Mouse (Mus musculus): ENCODE data around the gene AW822073. TPM values are rescaled to one million over a fixed set of nuclear protein-coding genes. Genes with fewer than 3 reads are reported as not detected.
"Not testable (repeated sequence)": the region's sequence is repeated elsewhere in the genome, so short reads cannot be mapped to it uniquely, and the experiment has no call there.

The AW822073 gene
- not detected for total RNA-seq (2021)

DNA sequence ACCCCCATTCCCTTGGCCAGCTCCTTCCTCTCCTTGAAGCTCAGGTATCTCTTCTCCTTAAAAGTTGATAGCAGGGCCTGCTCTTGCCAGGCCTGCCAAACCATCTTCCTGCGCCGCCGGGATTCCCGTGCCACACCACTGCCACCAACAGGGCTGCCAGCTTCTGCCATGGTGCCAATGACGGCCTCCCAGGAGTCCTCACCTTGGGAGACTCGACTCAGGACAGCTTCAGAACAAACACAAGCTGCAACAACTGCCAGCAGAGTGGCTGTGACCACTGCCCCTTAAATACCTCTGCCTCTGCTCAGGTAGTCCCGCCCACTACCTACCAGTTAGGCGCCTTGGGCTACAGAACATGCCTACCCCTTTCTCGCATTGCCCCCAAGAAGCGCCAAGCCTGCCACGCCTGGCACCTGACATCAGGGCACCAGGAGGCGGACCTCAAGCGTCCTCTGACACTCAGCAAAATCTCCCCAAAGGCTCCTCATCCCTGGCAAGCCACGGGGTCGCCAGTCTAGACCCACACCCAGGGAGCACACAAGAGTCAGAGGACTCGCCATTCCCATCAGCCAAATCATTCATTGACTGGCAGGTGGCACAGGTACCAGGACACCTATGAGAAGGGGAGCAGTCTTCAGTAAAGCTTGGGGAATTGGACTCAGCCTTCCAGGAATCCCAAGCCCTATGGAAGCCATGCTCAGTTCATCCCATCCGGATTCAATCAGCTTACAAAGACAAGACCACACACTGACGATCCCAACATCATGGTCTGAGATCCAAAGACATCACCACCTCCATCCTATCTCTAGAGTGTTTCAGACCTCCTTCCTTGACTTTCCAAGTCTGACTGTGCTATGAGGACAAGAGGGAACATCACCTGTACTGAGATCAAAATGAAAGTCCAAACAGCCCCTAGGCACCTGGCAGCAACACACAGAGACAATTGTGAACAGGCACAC is at the start of gene AW822073:
AW822073 (minus strand) TSS at position 104 of the 959 bp plus-strand sequence.
- DNase-seq (ENCODE audit: extremely low spot score in 1 of 2, low spot score in 1 of 2) = not testable (repeated sequence)

DNA sequence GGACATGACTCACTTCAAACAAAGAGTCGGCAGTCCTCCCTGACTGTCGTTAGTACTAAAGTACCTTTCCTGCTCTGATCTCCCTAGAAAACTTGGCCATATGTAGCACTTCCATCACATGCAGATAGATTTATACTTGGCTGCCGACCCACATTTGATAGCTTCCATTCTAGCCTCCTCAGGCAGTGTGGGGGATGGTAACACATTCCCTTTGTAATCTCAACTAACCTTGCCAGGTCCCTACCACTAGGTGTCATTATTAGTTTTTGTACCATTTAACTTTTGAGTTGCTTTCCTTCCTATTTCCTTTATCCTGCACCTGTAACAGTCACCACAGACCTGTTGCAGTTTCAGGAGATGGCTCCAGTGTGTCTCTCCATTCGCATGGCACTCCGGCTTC is 33.7 kb upstream of the AW822073 start:
- no peak for DNase-seq (ENCODE audit: extremely low spot score in 1 of 2, low spot score in 1 of 2)

DNA sequence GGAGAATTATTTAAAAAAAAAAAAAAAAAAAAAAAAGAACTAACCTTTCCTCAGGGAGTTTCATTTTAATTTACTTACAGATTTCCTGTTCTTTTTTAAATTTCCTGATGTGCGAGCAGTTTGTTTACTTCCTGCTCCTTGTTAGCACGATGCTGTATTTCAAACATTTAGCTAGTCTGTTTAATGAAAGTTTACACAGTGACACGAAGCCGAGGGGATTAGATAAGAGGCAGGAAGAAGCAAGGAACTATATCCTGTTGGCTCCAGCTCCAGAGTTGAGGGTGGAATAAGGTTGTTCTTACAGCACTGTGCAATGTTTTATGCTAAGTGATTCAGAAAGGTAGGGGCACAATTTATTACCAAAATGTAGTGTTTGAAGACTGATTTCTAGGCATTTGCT is 31.2 kb upstream of the AW822073 start:
- no peak for DNase-seq (ENCODE audit: extremely low spot score in 1 of 2, low spot score in 1 of 2)

DNA sequence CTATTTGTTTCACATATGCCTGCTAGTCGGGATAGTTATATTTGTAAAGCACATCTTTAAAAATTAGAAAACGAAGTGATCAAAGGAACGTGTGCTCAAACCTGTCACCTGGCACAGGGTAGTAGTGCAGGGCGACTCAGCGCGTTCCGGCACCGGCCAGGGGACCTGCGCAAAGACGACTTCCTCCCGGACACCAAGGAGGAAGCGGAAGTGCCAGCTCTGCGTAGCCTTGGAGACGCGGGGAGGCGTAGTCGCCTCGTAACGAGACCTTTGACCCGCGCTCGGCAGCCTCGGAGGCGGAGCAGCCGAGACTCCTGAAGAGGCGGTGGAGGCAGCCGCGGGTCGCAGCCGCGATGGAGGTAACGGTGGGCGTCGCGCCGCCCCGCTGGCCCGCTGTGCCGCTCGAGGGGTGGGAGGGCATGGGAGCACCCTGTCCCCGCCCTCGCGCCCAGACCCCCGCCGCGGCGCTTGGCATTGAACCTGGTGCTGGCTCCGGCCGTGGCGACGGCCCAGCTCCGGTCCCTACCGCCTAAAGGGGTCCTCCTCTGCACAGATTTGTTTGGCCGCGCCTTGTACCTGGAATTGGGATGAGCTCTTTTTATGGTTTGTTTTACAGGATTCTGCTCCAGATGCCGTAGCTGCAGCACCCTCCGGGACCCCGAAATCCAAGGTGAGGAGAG is 30.6 kb upstream of the AW822073 start, which contains the start of gene Gcc2:
Gcc2 (plus strand) TSS at position 285 of the 680 bp plus-strand sequence.
- peak; percentile 82 to 84 for DNase-seq (ENCODE audit: extremely low spot score in 1 of 2, low spot score in 1 of 2)

DNA sequence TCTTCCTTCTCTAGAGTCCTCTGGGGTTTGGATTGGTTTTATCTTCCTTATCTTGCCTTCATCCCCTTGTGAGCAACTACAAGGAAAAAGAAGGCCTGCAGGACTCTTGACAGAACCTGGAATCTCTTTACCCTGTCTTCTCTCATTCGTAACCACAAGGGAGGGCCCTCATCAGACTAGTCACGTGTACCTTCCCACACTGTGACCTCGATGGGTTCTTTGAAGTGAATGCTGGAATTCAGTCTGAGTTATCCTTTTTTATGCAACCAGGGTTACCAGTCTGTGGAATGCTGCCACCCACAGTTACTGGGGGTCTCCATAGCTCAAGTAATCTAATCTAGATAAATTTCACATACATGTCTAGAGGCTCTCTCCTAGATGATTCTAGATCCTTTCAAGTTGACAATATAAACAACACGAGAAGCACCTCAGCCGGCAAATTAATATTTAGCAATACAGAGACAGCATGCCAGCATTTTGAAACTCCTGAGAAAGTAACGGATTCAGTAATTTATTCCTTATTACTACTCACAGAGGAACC is 30.0 kb upstream of the AW822073 start:
- no peak for DNase-seq (ENCODE audit: extremely low spot score in 1 of 2, low spot score in 1 of 2)

DNA sequence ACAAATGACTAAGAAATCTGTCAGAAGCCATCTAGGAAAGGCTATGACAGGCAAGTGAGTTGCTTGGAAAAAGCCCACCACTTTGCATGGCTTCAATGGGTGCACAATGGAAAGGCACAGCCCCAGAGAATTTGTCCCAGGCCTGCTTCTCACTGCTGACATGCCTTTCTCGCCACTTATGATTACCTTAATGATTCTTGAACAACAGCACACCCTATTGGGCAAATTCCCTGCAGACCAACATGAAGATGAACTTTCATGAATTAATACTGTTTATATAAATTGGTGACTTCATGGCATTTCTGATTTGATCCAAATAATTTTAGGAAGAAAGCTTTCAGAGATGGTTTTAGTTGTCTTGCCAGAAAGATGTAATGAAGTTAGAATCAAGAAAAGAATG is 24.8 kb upstream of the AW822073 start:
- no peak for DNase-seq (ENCODE audit: extremely low spot score in 1 of 2, low spot score in 1 of 2)

DNA sequence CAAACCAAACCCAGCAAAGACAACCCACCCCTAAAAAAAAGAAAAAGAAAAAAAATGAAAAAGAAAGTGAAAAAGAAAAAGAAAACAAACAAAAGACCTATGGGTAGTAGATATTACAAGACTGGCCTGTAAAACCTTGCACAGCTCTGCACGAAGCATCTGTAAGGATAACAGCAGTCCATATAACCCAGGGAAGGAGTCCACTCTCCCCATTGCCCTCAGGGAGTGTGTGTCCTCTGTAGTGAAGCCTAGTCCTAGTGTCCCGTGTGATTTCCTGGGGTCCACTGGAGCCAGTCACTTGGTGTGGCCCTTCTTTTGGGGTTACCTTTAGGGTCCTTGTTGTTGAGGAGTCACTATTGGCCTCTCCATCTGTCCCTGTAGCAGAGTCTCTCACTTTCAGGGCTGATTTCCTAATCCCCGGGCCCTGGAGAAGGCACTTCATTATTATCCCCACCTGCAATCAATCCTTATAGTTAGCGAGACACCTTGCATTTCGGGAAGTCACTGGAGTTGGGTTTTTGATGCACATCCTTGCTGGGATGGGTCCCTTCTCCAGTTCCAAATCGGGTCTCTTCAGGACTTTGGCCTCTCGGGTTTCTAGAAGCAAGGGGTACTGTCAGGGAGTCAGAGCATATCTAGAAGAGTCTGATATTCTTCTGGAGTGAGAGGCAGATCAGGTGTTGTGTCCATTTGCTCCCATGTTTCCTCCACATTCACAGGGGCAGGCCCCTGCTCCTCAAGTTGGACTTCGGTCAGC is 14.4 kb upstream of the AW822073 start:
- DNase-seq (ENCODE audit: extremely low spot score in 1 of 2, low spot score in 1 of 2) = peak in 1 of 2 experiments; percentile 31

DNA sequence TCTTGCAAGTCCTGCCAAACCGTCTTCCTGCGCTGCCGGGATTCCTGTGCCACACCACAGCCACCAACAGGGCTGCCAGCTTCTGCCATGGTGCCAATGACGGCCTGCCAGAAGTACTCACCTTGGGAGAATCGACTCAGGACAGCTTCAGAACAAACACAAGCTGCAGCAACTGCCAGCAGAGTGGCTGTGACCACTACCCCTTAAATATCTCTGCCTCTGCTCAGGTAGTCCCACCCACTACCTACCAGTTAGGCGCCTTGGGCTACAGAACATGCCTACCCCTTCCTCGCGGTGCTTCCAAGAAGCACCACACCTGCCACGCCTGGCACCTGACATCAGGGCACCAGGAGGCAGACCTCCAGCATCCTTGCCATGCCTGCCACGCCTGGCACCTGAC is 11.9 kb upstream of the AW822073 start, which contains the start of gene Gm4981:
Gm4981 (minus strand) TSS at position 89 of the 400 bp plus-strand sequence.
- no peak for DNase-seq (ENCODE audit: extremely low spot score in 1 of 2, low spot score in 1 of 2)

DNA sequence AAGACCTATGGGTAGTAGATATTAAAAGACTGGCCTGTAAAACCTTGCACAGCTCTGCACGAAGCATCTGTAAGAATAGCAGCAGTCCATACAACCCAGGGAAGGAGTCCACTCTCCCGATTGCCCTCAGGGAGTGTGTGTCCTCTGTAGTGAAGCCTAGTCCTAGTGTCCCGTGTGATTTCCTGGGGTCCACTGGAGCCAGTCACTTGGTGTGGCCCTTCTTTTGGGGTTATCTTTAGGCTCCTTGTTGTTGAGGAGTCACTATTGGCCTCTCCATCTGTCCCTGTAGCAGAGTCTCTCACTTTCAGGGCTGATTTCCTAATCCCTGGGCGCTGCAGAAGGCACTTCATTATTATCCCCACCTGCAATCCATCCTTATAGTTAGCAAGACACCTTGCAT is 10.3 kb upstream of the AW822073 start:
- DNase-seq (ENCODE audit: extremely low spot score in 1 of 2, low spot score in 1 of 2) = not testable (repeated sequence)

DNA sequence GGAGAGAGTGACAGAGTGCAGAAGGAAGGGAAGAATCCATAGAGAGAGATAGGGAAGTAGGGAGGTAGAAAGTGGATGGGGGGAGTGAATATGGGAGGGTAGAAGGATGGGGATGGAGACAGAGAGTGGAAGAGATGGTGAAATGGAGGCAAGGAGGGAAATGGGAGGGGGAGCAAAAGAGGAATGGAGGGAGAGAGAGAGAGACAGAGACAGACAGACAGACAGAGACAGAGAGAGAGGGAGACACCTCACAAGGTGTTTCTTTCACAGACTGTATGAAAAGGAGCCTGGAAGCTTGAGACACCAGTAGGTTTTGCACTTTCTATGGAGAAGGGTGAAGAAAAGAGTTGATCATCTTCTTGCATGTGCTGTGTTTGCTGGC is 9.0 kb upstream of the AW822073 start:
- DNase-seq (ENCODE audit: extremely low spot score in 1 of 2, low spot score in 1 of 2) = not testable (repeated sequence)

DNA sequence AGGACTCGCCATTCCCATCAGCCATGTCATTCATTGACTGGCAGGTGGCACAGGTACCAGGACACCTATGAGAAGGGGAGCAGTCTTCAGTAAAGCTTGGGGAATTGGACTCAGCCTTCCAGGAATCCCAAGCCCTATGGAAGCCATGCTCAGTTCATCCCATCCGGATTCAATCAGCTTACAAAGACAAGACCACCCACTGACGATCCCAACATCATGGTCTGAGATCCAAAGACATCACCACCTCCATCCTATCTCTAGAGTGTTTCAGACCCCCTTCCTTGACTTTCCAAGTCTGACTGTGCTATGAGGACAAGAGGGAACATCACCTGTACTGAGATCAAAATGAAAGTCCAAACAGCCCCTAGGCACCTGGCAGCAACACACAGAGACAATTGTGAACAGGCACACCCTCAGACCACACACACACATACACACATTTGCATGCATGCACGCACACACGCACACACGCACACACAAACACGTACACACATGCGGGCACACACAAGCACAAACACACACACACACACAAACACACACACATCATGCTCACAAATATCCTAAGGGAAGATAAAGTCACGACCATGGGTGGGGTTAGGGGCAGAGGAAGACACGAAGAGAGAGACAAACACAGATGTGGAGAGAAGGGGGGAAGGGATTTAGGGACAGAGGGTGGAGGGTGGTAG is 8.5 kb upstream of the AW822073 start:
- DNase-seq (ENCODE audit: extremely low spot score in 1 of 2, low spot score in 1 of 2) = not testable (repeated sequence)

DNA sequence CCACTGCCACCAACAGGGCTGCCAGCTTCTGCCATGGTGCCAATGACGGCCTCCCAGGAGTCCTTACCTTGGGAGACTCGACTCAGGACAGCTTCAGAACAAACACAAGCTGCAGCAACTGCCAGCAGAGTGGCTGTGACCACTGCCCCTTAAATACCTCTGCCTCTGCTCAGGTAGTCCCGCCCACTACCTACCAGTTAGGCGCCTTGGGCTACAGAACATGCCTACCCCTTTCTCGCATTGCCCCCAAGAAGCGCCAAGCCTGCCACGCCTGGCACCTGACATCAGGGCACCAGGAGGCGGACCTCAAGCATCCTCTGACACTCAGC is 7.9 kb upstream of the AW822073 start, which contains the start of gene Duxf3:
Duxf3 (minus strand) TSS at position 35 of the 329 bp plus-strand sequence.
- not testable (repeated sequence) for DNase-seq (ENCODE audit: extremely low spot score in 1 of 2, low spot score in 1 of 2)

DNA sequence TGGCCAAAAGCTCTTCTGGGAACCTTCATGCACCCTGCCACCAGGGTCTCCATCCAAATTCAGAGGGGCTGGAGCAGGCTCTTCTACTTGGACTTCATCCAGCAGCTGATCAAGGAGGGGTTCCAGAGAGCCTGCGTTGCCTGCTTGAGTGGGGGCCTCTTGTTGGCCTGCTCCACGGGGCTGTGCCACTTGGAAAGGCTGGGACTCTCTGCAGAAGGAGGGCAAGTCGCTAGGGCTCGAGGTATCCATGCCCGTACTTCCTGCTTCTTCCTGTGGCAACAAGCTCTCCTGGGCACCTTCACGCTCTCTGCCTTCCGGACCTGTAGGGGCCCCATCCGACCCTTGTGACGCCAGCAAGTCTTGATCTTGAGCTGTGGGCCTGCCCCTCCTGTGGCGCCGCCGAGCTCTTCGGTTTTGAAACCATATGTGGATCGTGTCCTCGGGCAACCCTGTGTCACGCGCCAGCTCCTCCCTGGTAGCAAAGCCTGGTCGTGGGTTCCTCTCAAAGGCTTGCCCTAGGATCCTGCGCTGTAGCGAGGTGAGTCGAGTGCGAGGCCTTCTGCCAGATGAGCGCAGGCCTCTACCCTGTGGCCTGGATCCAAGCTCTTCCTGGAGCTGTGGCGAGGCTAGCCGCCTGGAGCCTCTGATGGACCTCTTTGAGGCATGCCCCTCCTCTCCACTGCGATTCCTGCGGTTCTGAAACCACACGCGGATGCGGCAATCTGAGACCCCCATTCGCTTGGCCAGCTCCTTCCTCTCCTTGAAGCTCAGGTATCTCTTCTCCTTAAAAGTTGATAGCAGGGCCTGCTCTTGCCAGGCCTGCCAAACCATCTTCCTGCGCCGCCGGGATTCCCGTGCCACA is 7.3 kb upstream of the AW822073 start:
- DNase-seq (ENCODE audit: extremely low spot score in 1 of 2, low spot score in 1 of 2) = peak; percentile 49 to 73

DNA sequence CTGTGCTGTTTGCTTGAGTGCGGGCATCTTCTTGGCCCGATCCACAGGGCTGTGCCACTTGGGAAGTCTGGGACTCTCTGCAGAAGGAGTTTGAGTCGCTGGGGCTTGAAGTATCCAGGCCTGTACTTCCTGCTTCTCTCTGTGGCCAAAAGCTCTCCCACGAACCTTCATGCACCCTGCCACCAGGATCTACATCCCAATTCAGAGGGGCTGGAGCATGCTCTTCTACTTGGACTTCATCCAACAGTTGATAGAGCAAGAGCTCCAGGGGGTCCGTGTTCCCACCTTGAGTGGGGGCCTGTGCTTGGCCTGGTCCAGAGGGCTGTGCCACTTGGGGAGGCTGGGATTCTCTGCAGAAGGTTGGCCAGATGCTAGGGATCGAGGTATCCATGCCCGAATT is 6.4 kb upstream of the AW822073 start:
- not testable (repeated sequence) for DNase-seq (ENCODE audit: extremely low spot score in 1 of 2, low spot score in 1 of 2)

DNA sequence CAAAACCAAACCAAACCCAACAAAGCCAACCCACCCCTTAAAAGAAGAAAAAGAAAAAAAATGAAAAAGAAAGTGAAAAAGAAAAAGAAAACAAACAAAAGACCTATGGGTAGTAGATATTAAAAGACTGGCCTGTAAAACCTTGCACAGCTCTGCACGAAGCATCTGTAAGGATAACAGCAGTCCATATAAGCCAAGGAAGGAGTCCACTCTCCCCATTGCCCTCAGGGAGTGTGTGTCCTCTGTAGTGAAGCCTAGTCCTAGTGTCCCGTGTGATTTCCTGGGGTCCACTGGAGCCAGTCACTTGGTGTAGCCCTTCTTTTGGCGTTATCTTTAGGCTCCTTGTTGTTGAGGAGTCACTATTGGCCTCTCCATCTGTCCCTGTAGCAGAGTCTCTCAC is 5.3 kb upstream of the AW822073 start:
- not testable (repeated sequence) for DNase-seq (ENCODE audit: extremely low spot score in 1 of 2, low spot score in 1 of 2)

DNA sequence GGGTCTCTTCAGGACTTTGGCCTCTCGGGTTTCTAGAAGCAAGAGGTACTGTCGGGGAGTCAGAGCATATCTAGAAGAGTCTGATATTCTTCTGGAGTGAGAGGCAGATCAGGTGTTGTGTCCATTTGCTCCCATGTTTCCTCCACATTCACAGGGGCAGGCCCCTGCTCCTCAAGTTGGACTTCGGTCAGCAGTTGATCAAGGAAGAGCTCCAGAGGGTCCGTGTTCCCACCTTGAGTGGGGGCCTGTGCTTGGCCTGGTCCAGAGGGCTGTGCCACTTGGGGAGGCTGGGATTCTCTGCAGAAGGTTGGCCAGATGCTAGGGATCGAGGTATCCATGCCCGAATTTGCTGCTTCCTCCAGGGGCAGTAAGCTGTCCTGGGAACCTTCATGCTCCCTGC is 3.1 kb upstream of the AW822073 start:
- not testable (repeated sequence) for DNase-seq (ENCODE audit: extremely low spot score in 1 of 2, low spot score in 1 of 2)

DNA sequence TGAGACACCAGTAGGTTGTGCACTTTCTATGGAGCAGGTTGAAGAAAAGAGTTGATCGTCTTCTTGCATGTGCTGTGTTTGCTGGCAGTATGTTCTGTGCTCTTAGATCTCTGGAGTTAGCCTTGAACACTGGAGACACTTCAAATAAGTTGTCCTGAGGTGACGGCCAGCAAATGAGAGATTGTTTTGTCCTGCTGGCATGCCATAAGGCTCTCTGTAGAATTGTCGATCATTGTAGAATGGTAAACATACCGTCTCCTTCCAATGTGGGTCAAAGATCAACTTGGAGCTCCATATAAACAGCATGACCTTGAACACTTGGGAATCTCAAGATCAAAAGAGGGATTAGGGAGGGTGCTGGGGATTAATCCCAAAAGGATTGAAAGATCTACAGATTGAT is 1.6 kb upstream of the AW822073 start:
- DNase-seq (ENCODE audit: extremely low spot score in 1 of 2, low spot score in 1 of 2) = not testable (repeated sequence)

DNA sequence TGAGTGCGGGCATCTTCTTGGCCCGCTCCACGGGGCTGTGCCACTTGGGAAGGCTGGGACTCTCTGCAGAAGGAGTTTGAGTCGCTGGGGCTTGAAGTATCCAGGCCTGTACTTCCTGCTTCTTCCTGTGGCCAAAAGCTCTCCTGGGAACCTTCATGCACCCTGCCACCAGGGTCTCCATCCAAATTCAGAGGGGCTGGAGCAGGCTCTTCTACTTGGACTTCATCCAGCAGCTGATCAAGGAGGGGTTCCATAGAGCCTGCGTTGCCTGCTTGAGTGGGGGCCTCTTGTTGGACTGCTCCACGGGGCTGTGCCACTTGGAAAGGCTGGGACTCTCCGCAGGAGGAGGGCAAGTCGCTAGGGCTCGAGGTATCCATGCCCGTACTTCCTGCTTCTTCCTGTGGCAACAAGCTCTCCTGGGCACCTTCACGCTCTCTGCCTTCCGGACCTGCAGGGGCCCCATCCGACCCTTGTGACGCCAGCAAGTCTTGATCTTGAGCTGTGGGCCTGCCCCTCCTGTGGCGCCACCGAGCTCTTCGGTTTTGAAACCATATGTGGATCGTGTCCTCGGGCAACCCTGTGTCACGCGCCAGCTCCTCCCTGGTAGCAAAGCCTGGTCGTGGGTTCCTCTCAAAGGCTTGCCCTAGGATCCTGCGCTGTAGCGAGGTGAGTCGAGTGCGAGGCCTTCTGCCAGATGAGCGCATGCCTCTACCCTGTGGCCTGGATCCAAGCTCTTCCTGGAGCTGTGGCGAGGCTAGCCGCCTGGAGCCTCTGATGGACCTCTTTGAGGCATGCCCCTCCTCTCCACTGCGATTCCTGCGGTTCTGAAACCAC is 541 bp downstream of the AW822073 start:
- peak; percentile 36 to 46 for DNase-seq (ENCODE audit: extremely low spot score in 1 of 2, low spot score in 1 of 2)

Measured in layer of hippocampus, postnatal 25 days (tissue).